Mouse (Mus musculus): ENCODE results near the gene Ell3.

- no peak for TF ChIP-seq POLR2A (IDR thresholded peaks at IDR 0.05; ENCODE audit: borderline replicate concordance, extremely low read depth, insufficient read depth, insufficient read length, poor library complexity, severe bottlenecking)
- no peak for TF ChIP-seq CTCF (IDR thresholded peaks at IDR 0.05; ENCODE audit: borderline replicate concordance, extremely low read depth, insufficient read depth, insufficient read length)
These were observed 30.1 kb upstream of the Ell3 start for GRCm38 (mm10) chr2:121474180-121474535.
